Mouse (Mus musculus) spleen, postnatal 10 days (tissue): Measurements from ENCODE around the gene Gan.

ENCODE experiments used
- DNase-seq, 2 experiments: peaks; one replicate each; pipeline ENCODE4 v3.0.0; 2021 to 2022; ENCODE audit warnings: low spot score in 2 of 2

Gene Gan

DNA sequence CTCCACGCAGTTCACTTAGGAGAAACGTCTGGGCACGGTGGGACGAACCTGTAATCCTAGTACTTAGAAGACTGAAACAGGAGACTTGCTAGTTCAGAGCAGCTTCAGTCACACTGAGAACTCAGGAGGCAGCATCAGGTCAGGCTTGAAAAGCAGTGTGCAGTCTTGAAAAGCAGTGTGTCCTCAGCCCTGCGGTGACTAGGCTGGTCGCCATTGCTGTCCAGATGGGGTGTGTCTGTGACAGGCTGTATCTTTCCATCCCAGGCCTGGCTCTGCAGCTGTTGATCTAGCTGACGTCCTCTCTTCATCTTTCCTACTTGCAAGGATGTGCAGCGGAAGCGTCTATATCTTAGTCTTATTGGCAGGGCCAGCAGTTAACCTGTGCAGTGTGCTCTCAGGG lies 42.9 kb downstream of the Gan start:
- peak; percentile 72 to 85 for DNase-seq

DNA sequence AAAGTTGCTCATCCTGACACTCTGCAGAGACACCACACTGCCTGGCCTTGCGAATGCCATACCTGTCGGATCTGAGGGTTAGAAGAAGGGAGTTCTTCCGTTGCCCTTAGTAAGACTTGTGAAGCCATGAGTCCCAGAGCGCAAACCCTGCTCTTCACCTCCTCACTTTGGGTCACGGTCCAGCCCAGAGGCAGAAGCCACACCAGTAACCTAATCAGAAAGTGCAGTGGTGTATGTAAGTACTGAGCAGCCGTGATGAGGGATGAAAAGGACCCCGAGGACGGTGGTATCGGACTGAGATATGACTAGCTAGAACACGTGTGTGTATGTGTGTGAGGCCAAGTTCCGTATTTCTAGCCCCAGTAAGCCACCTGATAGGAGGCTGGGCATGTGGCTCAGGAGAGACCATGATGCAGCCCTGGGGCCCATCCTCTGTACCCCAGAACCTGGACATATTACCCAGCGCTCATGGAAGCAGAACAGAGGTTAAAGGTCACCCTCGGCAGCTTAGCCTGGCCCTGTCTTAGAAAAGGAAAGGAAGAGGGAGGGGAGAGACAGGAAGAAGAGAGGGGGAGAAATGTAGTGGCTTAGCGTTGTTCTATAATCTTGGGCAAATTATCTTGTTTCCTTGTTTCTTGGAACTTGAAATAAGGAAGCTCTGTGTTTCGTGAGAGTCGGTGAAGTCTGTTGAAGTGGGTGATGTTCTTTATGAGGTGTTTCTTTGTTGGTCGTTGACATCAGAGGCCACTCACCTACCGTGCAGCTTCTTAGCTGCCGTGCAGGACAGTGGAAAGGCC lies 43.5 kb downstream of the Gan start:
- DNase-seq: peak; percentile 57 to 59

DNA sequence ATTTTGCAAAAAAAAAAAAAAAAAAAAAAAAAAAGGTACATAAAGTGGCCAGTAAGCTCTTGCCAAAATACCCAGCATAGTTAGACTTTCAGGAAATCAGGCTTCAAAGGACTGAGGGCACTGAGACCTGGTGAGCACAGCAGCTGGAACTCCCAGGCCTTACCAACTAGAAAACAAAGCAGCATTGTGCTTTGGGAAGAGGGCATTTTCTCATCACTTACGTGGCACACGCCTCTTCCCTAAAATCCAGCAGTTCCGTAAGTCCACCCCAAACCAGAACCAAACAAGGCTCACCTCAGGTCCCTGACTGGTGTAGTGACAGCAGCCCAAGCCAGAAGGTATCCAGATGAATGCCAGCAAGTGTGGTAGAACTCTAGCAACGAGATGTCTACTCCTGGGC lies 45.1 kb downstream of the Gan start:
- no peak for DNase-seq

DNA sequence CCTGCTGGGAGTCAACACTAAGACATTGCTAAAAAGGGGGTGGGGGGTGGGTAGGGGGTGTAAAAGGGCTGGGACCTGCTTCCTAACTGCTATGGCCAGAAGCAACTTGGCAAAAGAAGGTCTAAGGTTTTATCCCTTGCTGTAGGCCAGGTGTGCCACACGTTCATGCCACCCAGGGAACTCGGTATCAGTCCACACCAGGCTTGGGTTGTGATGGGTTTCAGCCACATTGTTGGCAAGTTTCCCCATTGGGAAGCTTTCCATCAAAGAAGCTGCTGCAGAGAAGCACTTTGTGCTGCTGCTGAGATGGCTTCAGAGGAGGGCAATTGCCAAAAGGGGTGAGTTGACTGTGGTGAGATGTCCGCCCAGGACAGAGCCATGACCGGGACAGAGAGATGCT lies 47.9 kb downstream of the Gan start:
- peak in 1 of 2 experiments; percentile 55 for DNase-seq

DNA sequence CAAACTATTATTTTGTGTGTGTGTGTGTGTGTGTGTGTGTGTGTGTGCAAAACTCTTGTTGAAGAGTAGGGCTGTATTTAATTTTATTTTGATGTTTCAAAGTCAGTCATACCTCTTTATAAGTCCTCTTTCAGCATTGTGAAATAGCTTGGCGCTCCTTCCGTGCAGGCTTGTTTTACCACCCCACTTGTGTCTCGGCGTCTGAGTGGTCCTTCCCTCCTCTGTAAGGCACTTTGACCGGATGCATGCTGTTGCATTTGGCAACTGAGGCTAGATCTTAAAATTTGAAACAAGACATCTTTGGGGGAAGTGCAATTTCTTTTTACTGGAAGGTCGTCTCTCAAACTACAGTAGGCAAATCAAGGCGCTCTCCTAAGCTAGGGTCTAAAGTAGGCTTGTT lies 48.7 kb downstream of the Gan start:
- DNase-seq: peak in 1 of 2 experiments; percentile 9

DNA sequence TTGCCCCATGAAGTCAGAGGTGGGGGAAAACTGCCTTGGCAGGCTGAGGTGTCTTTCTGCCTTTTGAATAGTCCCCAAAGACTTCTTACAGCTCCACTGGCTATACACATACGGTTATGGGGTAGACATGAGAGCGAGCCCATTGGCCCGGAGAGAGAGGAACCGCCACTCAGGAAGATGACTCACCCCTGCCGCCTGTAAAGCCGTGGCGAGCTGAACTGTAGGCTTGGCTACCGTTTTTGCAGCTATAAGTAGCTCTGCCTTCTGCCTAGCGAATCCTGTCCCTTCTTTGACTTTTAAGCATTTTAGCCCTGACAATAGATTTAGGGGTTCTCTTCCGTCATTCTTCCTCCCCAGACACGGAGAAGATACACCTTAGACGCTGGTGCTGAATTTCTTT lies 51.2 kb downstream of the Gan start:
- DNase-seq: peak in 1 of 2 experiments; percentile 28

DNA sequence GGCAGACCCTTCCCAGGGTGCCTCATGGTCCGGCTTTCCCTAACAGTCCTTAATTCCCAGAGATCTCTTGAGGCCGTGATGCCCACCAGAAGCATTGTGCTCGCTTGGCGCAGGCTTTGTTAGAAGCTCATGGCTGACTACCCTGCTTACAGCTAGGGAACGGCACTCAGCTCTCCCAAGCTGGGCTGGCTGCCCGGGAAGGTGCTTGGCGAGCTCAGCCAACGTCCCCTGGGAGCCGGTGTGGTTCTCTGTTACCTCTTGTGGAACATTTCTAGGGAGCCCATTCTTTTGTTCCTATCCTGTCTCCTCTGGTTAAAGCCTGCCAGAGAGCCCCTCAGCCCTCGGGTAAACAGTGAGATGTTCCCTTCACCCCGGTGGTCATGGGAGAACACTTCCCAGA lies 54.2 kb downstream of the Gan start:
- DNase-seq: peak in 1 of 2 experiments; percentile 9

DNA sequence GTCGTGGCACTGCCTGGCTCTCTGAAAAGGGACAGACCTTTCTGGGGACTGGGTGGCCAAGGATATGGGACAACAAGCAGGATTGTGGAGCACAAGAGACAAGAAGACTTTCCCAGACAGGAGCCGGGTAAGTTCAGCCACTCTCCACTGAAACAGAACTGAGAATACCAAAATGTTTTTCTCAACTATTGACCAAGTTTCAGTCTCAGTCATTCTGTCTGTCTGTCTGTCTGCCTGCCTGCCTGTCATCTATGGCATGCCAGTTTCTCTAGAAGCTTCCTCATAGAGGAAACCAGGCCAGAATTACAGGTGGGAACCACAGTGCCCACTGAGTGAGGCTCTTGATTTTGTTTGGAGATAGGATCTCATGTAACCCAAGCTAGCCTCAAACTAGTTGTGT lies 59.8 kb downstream of the Gan start:
- no peak for DNase-seq

DNA sequence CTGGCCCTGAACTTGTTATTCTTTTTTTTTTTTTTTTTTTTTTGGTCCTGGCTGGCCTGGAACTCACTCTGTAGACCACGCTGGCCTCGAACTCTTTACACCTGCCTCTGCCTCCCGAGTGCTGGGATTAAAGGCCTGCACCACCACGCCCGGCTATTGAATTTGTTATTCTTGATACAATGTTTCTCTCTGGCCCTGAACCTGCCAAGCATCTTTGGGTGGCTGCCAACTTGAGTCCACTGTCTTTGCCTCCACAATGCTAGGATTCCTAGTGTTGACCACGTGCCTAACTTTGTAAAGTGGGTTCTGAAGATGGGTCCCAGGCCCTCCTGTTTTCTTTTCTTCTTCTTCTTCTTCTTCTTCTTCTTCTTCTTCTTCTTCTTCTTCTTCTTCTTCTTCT lies 64.5 kb downstream of the Gan start:
- DNase-seq: no peak

DNA sequence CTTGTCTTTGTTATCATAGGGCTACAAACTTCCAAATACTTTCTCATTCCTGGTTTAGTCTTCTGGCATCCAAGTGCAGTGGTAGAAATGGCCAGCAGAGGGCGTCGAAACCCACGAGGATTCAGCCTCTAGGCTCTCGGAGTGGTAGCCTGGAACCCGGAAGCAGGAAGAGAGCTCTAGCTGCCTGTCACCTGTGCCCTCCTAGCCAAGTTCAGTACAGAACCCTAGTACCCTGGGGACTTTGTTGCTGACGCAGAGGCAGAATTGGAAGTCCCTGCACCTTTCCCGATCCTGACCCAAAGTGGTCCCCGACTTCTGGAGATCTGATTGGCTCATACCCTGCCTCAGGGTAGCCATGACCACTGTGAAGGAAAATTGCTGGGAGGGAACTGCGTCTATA lies 66.7 kb downstream of the Gan start:
- peak; percentile 89 to 93 for DNase-seq

DNA sequence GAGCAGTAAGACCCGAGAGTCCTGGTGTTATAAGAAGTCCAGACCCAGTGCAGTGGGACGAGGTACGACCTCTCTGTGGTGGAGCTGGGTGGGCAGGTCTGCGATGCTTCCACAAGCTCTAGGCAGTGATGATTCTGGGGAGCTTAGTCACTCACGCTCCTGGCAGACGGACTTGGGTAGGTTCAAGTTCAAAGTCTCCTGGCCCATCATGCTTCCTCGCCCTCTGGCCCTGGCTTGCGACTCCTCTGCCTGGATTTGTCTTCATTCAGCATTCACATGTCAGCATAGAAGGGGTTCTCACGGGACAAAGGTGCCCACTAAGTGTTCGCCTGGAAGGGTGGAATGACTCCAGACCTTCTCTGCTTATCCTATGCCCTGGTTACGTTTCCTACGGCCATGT lies 68.4 kb downstream of the Gan start:
- DNase-seq: no peak

DNA sequence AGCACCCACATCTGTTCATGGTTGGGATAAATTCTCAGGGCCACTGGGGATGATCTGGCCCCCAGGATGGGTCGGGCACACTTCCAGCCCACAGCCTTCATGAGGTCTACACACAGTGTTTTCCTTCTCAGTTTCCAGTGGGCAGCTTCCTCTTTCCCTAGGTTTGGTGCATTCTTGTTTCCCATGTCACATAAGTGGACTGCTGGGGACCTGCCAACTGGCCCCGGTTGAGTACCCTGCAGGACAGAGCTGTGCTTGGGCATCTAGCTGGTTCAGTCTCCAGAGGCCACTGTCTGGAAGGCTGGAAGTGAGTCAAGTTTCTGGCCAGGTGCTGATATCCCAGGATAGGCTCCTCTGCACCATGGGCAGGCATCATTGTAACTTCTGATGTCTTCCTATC lies 69.4 kb downstream of the Gan start:
- DNase-seq: no peak

DNA sequence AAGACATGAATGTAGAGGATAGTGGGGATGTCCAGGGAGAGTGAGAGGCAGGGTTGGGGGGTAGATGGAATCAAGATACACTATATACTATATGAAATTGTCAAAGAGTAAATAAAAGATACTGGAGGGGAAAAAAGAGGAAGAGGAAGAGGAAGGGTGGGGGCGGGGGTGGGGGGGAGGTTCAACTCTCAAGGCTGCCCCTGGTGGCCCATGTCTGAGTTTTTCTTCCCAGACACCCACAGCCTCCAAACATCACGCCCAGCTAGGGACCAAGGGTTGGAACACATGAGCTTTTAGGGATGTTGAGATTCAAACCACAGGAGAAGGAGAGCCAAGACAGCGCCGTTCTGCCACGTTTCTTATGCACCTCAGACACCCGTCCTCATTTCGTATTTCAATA lies 75.3 kb downstream of the Gan start:
- DNase-seq: no peak

DNA sequence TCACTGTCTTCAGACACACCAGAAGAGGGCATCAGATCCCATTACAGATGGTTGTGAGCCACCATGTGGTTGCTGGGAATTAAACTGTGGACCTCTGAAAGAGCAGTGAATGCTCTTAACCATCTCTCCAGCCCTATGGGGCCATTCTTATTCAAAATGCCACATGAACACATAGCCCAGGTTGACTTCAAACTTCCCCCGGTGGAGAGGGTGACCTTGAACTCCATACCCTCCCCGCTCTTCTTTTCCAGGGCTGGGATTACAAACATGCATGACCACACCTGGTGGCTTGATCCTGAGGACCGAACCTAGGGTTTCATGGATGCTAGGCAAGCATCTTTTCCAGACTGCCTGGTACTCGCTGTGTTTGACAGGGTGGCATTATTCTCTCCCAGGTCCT lies 78.6 kb downstream of the Gan start:
- DNase-seq: no peak

DNA sequence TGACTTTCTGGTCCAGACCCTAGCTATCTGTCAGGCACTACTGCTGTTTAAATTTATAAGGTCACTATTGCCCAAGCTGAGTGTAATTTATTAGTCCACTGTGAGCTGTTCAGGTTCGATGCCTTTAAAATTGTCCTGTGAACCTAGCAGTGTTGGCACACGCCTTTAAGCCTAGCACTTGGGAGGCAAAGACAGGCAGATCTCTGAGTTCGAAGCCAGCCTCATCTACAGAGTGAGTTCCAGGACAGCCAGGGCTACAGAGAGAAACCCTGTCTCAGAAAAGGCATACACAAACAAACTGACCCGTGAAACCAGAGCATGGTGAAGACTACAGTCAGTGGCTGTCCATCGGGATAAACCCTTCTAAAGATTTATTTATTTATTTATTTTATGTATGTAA lies 82.4 kb downstream of the Gan start:
- DNase-seq: no peak

DNA sequence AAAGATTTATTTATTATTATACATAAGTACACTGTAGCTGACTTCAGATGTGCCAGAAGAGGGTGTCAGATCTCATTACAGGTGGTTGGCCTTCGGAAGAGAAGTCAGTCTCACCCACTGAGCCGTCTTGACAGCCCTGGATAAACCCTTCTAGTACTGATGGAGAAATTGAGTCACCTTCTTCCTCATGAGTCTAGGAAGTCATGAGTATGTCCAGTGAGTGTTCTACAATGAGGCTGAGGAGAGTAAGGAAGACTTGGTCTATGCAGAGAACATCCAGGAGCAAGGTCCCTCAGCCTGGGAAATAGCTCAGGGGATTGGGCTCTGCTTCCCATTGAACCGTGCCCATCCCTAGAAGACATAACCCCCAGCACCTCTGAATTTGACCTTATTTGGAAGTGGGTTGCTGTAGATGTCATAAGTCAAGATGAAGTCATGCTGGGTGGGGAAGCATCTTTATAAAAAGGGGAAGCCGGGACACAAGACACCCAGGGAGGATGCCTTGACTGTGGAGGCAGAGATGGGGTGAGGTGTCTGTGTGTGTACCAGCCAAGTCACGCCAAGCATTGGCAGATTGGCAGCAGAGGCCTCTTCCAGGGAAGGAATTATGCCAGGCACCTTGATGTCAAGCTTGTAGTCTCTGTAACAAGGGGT lies 83.0 kb downstream of the Gan start:
- DNase-seq: no peak

DNA sequence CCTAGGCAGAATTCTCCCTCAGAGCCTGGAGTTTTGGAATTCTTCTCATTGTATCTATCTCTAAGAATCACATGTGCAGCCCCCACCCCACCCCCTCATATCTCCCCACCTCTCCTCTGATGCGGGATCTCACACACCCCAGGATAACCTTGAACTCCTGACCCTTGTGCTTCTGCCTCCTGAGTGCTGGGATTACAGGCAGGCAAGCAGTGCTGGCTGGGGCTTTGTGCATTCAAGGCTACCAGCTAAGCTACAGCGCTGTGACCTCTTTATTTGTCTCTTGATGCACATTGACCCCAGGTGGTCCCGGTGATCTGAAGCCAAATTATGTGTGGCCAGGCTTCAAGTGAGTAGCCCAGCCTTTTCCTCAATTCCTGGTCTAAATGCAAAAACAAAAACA lies 83.9 kb downstream of the Gan start:
- no peak for DNase-seq

DNA sequence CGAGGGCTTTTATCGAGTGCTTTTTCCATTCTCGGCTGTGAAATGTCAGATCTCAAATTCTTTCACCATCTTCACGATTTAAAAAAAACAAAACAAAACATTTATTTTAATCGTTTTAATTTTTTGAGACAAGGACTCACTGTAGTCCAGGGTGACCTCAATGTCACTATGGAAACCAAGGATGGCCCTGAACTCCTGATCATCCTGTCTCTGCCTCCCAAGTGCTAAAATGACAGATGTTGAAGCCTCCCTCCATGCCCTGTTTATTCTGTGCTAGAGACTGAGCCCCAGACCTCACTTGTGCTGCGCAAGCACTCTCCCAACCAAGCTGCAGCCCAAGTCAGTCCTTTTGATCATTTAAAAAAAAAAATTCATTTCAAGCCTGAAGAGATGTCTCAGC lies 84.4 kb downstream of the Gan start:
- DNase-seq: no peak

DNA sequence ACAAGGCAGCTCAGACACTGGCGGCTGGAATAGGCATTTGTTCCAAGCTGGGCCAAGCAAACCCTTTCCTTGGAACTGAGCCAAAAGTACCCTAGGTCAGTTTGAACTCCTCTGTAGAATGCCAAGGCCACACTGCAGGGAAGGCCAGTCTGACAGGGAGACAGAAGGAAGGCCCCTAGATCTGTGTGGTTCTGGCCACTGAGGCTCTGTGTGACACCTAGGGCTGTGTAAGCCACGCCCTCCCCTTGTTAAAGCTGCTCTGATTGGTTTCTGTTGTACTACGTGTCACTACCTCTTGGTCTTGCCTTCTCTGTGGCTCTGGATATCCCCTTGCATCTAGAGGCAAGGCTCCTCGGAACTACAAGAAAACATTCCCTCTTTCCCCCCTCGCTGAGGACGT lies 86.7 kb downstream of the Gan start:
- DNase-seq: no peak

DNA sequence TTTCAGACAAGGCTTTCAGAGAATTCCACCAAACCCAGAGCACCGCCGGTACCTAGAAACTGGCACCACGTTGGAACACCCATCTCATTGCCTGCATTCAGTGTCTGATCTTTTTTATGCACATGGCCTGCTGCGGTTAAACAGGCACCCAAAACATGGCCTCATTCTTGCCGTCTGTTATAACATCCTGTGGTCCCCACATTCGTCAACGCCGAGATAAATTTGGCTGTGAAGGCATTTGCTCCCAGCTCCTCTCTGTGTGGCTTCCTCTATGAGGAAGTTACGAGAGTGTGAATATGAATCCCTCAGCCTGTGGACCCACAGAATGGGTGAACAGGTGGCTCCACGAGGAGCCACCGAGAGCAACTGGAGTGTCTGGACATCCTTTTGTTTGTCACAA lies 90.4 kb downstream of the Gan start:
- DNase-seq: no peak

DNA sequence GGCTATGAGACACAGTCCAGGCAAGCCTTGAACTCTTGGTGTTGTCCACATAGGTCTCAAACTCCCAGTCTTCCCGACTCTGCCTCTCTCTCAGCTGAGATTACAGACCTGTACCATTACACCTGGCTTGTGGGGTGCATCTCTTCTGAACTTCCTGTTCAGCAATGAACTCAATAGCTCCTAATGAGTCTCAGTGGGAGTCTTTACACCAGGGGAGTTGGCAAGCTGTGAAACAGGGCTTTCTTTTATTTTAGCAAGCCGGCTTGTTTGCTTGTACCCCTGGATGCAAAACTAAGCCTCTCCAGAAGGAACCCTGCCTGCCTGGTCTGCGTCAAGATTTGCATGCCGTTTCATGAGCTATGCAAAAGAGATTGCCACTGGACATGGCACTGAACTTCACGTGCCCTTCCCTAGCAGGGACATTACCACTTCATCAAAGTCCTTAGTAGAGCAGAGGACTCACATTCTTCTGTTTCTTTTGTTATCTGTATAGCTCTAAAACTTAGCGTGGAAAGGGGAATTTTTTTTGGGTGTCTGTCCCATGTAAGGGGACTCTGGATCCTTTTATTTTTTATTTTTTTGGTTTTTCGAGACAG lies 93.2 kb downstream of the Gan start:
- no peak for DNase-seq

DNA sequence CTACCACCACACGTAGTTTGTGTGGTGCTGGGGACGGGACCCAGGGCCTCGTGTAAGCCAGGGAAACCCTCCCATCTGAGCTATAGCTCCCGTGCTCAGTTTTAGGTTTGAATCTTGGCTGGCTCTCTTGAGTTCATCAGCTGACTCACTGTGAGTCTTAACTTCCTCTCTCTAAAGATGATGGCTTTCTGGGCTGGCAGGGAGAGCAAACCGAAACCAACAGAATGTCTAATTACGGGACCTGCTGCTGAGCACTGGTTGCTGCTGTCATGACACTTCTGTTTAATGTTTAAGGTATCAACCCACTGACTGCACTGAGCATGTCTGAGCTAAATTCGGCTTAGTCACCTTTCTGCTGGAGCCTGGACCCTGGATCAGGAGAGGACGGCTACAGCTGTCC lies 94.7 kb downstream of the Gan start:
- DNase-seq: no peak
